Mouse (Mus musculus) ovary, adult 18-20 months (tissue): ENCODE data around the gene Atpaf2.
A peak's percentile ranks its signal among the peaks of the same experiment; 100 is the strongest.

ENCODE experiments used
- DNase-seq: peaks from one replicate; pipeline ENCODE4 v3.0.0; 2022; ENCODE audit warnings: low spot score, mixed read lengths

Gene Atpaf2

DNA sequence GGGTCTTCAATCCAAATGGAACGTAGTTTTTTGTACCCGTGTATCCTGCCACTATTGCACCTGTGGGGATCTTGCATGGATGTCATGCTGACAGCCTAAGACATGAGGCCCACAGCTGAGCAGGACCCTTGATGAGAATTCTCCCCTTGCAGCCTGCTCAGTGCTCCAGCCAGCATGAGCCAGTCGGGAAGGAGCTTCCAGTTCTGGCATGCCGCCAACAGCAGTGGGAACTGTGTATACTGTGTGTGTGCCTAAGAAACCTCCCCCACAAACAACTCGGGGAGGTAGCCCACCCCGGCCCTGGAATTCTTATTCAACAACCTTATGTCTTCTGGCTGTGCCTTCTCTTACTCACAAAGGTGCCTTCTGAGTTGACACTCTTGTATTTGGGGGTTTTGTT lies 21.7 kb downstream of the Atpaf2 start:
- DNase-seq = no peak

DNA sequence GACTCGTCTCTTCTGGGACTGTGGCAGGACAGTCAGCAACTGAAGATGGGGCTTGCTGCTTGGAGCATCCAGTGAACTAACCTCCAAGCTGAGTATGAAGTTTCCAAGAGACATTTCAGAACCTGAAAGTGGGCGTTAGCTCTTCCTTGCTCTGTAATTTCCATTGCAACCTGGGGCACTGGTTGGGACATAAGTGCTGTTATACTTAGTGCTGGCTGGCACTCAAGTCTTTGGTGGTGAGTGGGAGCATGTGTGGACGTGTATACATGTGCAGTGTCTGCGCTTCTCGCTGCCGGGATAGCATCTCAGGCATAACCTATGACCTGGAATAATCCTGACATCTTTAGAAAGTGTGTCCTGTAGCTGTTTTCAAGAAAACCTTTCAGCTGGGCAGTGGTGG lies 26.9 kb downstream of the Atpaf2 start:
- no peak for DNase-seq

DNA sequence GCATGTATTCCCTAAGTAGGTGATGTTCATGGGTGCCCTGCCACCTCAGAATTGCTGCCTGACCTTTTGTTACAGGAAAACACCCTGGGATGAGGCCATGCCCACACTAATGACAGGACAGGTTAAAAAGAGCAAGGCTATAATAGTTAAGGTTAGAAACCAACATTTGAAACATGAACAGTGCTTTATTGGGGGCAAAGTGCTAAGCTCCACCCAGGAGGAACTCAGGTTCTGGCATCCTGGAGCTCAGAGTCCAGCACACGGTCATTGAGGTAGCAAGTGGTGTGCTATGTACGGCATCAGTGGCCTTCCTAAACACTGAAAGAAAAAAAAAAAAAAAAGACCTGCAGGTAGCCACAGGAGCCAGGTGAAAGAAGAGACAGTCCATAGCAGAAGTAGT lies 30.3 kb downstream of the Atpaf2 start:
- no peak for DNase-seq

DNA sequence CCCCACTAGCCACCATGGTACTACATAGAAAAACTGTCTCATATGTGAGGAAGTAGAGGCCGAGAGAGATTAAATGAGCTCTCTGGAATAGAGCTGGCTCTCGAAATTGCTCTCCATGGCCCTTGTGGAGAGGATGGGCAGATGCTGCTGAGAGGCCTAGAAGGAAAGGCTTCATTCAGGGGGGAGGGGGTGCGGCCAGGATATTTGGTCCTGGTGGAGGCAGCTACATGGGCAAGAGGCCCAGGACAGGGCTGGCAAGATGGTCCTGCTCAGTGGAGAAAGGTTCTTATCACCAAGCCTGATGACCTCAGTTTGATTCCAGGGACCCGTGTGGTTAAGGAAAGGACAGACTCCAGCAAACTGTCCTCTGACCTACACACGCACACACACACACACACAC lies 32.3 kb downstream of the Atpaf2 start:
- no peak for DNase-seq

DNA sequence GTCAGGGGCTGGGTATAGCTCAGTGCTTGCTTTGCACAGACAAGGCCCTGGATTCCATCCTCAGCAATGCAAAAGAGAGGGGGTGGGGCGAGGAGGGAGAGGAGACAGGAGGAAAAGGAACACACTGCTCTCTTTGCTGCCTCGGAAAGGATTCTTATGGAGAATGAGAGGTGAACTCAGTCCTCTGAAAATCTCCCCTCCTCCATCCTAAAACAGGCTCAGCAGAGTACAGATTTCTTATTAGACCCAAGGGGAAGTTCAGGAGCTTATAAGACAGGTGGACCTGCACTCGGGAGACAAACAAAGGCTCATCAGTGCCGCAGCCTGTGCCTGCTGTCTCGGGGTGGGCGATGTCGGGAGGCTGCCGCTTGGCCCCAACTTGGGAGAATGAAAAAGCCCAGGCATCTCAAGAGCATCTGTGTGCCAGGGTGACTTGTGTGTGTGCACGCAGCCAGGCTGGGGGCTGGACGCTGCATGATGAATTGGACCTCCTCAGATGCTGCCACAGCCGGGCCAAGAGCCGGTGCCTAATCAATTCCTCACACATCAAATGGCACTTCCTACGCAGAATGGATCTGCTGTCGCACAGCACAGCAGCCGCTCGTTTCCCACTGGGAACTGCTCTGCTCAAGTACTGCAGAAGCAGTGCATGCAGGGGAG lies 33.4 kb downstream of the Atpaf2 start:
- no peak for DNase-seq

DNA sequence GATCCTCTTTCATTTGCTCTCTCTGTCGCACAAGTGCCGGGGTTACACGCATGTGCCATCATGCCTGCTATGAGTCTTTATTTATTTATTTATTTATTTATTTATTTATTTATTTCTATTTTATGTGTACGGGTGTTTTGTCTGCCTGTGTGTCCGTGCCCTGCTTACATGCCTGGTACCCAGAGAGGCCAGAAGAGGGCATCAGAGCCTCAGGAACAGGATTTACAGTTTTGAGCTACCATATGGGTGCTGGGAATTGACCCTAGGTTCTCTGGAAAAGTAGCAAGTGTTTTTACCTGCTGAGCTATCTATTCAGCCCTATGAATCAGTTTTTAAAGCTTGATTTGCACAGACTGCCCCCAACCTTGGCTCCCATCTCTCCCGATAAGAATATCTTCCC lies 34.7 kb downstream of the Atpaf2 start:
- no peak for DNase-seq

DNA sequence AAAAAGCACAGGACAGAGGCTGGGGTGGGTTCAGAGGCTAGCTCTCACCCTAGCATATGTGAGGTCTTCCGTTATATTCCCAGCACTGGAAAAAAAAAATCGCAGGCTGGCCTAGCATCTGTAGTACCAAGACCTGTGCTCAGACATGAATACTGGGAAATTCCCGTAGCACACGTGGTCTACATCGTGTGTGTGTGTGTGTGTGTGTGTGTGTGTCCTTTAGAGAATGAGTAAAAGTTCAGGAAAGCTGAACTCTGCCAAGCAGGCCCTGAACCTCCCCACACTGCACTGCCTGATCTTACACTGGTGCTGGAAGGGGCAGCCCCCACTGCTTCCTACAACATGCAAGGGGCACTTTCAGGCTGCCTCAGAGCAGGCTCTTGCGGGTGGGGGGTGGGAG lies 43.8 kb downstream of the Atpaf2 start:
- no peak for DNase-seq

DNA sequence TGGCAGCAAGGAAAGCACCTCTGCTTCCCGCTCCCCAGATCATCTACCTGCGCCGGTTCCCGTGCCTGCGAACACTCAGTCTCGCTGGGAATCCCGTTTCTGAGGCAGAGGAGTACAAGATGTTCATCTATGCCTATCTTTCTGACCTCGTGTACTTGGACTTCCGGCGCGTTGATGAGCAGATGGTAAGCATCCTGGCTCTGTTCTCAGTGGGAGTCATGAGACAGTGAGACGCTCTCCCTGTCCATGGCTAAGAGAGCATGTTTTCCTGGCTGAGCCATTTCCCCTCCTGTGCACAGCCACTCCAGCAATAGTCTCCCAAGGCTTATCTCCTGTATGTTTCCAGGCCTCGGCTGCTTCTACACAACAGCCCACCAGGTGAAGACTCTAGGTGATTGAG lies 47.8 kb downstream of the Atpaf2 start:
- DNase-seq = no peak

DNA sequence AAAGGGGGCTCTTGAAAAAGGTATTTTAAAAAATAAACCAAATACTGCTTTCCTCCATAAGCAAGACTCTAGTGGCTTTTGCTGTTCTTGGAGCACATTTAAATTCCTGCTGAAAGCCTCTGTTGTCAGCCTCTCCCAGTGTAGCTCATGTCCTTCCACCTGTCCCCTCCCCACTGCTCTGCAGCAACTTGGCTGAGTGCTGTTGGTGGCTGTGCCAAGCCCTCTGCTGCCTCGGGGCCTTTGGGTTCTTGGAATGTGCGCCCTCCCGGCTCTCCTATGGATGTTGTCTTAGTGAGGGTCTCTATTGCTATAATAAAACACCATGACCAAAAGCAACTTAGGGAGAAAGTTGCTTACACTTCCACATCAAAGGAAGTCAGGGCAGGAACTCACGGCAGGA lies 48.8 kb downstream of the Atpaf2 start:
- no peak for DNase-seq

DNA sequence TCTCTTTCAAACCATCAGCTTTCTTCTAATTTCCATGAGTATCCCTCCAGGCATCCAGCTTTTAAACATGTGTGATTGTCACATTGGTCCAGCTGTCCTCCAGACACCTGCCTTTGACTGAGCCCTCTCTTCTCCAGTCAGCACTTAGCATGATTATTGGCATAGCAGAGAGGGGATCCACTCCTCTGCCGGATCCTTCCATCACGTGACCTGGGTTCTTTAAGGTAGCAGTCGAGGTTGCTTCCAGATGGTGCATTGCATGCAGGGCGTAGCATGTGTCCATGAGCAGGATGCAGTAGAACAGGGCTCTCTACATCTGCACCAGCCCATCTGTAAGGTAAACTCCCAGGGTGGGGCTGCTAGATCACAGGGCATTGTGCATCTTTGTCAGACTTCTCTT lies 49.3 kb downstream of the Atpaf2 start:
- DNase-seq = no peak

DNA sequence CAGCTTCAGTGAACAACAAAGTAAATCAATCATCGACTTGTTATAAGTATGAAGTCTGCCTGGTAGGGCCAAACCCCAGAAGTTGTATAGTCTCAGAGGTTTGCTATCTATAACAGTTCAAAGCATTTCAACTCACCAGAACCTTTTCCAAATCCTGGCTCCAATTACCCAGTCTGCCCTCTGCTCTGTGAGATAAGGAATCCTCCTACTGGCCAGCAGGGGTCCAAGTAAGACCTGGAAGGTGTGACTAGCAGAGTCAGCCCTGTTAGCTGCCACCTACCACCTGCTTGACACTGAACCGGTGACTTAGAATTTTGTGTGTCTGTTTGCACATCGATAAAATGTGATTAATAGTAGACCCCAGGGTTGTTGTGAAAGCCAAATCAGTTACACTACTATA lies 51.0 kb downstream of the Atpaf2 start:
- no peak for DNase-seq

DNA sequence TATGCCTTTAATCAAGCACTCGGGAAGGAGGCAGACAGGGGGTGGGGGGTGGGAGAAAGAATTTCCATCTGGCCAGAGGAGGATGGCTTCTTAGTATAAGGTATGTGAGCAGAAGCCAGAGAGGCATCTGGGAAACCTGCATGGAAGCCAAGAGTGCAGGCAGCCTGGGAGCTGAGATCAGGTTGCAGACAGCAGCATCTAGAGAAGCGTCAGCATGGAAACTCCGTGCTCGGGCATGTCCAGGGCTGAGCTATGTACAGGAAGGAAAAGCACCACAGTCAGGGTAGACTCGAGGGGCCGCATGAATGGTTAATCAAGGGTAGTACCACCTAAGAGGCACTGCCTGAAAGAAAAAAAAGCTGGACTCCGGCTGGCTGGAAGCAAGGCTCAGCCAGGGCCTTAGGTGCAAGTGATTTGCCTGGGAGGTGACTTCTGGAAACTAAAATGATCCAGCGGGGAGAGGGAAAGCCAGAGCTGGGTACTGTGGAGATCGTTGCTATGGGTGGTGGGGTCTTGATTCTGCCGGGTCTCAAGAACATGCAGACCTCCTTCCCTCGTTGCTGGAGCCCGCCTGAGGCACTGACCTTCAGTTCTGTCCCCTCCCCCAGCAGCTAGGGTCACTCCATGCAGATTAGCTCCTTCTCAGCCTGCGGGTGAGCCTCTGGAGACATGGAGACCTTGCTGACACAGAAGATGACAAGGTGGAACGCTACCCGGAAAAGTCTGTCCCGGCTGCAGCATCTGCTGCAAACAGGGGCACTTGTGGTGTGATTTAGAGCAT lies 51.8 kb downstream of the Atpaf2 start:
- DNase-seq = no peak

DNA sequence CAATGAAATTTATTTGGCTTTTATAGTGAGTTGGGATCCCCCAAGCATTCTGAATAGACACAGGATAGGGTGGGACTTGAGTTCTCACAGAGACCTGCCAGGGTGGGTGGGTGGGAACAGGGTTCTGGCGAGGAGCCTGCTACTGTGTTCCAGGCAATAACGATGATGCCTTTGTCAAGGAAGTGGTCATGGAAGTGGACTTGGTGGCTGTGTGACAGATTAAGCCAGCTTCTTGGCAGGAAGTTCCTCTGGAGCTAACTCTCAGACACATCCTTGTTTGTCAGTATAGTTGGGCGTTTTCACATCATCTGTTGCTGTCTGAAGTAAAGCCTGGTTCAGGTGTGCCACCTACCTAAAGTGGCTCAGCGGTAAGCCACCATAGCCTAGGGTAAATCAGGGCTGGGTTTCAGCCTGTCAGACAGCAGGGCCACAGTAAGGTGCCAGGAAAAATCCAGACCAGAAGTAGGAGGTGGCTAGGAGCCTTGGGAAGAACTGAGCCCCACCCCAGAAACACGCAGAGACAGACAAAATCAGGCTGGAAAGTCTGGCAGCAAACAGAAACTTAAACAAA lies 57.5 kb downstream of the Atpaf2 start:
- DNase-seq = no peak

DNA sequence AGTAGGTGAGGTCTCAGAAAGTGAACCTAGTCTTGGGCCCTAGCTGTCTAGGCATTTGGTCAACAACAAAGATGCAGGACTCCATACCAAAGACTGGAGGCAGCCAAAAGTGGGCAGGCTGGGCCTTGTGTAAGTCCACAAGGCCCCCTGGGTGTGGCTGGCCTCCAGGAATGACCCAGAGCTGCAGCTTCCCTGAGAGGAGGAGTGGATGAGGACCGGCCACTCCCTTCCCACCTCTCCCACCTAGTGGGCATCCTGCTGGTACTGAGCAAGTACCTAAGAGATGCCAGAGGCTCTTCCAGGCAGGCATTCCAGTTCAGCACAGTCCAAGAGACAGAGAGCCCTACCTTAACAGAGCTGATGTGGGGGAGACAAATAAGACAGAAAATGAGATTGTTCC lies 58.3 kb downstream of the Atpaf2 start:
- no peak for DNase-seq

DNA sequence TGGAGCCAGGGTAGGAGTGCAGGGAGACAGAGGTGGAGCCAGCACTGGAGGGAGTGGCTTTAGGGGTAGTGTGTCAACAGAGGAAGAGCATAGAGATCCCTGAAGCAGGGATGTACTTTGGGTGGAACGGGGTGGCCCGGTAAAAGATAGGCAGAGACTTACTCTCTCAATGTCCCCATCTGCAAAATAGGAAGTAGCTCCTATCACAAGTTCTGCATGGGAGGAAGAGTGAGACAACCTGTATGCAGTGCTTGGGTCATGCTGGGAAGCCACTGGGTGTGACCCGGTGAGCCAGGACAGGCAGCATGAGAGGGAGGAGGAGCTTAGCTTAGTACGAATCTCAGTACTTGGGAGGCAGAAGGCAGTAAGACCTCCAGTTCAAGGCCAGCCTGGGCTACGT lies 59.1 kb downstream of the Atpaf2 start:
- no peak for DNase-seq

DNA sequence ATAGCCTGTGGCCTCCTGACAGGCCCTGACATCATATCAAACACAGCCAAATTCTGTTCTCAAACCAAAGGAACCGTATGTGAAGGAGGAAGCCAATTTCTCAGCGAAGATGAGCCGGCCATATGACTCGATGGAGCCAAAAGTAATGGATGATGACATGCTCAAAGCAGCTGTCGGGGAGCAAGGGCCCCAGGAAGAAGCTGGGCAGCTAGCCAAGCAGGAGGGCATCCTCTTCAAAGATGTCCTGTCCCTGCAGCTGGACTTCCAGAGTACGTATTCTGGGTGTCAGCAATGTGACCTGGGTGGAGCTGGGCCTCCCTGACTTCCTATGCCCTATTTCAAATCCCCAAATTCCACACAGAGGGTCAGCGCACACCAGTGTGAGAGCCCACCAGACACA lies 59.7 kb downstream of the Atpaf2 start:
- DNase-seq = no peak

DNA sequence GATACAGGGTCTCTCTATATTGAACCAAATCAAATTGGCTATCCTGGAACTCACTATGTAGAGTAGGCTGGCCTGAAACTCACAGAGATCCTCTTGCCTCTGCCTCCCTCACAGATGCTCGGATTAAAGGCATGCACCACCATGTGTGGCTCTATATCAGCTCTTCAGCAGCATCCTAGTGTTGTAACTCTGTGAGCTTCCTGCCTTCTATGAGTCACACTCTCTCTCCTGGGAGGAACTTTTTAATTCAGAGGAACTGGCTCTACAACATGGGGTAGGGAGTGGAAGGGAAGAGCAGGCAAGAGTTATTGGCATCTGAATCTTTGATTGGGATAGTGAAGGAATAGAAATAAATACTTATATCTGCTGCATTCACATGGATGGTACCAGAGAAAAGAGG lies 61.1 kb downstream of the Atpaf2 start:
- no peak for DNase-seq

DNA sequence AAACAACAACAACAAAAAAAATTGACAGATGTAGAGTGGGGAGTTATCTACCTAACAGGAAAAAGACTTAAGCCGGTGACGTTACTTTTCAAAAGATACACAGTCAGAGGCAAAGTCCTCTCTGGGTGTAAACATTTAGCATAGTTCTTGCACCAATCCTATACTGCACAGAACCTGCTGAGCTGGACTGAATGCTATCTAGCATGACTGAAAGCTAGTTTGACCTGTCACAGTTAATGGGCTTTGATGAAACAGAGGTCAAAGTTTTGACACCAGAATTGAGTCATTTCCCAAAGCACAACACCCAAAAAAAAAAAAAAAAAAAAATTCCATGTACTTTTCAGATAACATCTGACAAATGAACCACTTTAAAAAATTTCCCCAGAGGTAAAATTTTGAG lies 62.3 kb downstream of the Atpaf2 start:
- no peak for DNase-seq

DNA sequence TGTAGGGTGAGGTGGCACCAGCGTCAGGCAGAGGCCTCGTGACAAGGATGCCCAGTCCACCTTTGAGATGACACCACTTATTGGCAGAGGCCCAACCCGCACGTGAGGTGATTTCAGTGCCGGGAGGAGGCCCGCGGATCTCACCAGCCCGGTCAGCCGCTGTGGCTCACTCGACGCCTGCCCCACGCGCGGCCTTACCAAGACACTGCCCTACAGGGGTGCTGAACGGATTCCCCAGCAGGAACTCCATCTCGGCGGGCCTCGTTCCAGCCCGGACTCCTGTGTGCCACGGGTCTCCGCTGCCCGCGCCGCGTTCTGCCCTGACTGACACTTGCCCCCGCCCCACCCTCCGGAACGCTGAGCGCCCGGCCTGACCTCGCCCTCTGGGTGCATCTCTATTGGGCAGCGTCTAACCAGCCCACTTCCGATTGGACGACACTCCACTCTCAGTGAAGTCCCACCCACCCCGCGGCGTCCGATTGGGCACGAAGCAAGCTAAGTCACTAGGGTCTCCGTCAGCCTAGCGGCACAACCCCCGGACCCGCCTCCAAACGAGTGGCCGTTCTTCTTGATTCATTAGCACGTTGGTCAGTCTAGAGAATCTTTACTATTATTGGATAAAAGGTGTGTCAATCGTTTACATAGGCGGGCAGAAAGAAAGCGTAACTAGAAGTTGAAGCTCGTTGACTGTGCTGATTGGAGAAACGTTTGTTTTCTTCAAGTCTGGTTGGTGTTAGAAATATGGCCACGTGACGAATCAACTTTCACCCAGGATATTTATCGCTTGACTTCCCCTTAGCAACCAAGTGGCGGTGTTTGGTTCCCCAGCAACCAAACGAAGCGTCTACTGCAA lies 65.5 kb downstream of the Atpaf2 start, which contains the start of the genes Tom1l2 and Drc3:
Gene Tom1l2, minus strand, starts transcription at position 347 of the 853 bp plus-strand sequence.
Gene Drc3, plus strand, starts transcription at position 771 of the 853 bp plus-strand sequence.
- peak; percentile 100 for DNase-seq

DNA sequence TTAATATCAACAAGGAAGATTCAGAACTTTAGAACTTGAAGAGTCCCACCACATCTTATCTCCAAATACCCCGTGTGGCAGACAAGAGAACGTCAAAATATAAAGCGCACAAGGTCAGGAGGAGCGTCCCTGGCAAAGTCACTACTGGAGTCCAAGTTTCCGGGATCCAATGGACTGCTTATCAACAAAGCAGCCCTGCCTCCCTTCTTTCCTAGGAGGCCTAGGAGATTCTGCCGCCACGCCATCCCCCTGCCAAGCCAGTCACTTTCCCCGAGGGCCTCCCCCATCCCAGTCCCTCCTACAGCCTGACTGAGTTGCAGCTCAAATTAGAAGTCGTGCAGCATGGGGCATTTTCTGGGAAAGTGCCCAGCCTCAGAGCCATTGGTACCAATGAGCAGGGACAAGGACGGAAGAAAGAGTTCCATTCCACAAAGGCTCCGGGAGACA lies 66.3 kb downstream of the Atpaf2 start:
- DNase-seq = peak; percentile 42

DNA sequence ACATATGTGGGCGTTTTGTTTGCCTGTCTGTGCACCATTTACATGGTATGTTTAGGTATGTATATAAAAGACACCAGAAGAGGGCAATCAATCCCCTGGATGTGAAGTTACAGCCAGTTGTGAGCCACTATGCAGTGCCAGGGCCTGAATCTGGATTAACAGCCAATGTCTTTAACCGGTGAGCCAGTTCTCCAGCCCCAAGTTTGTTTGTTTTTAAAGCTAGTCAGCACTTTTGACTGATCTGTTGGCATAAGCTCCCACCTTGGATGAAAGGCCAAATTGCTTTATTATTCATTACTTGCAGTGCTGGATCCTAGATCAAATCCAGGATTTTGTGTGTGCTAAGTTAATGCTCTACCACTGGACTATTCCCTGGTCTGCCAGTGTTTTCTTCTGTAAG lies 66.9 kb downstream of the Atpaf2 start:
- no peak for DNase-seq
